Mouse (Mus musculus) kidney, adult 2 months (tissue): ENCODE results near the gene Got1.

Source experiments
- CTCF ChIP-seq: fragments of 200-500 bp; conservative IDR thresholded peaks from 2 replicates; pipeline ENCODE4 v1.5.1; 2011; ENCODE audit warnings: low read depth, mild to moderate bottlenecking, control low read depth, low read length, moderate library complexity, mixed read lengths; ENCODE audit not compliant: insufficient read depth, insufficient read length
- POLR2A ChIP-seq: fragments of 200-500 bp; IDR thresholded peaks from one replicate; pipeline ENCODE4 v1.6.1; 2011; ENCODE audit warnings: low read depth, low read length, control low read depth

- TF ChIP-seq CTCF (no peak), POLR2A (no peak)
Observed at GRCm38 (mm10) chr19:43452176-43452575, 72.2 kb downstream of the Got1 start.
